Mouse (Mus musculus) MEL (cell line): ENCODE measurements around the gene Vwc2l. TPM values are rescaled to one million over a fixed set of nuclear protein-coding genes. Genes with fewer than 3 reads are reported as not detected.

Experiments
- DNase-seq: peaks from one replicate; pipeline ENCODE4 v3.0.0; 2011; ENCODE audit warnings: low read depth, low spot score
- H3K27ac ChIP-seq: 2 replicates; pipeline ENCODE4 v1.5.1; 2012; ENCODE audit warnings: low read depth, mild to moderate bottlenecking, control low read depth, low read length, moderate library complexity; ENCODE audit not compliant: control insufficient read depth
- H3K27me3 ChIP-seq, 2 experiments: fragments of 150-350 bp in 1 of 2; sonication (generic) in 1 of 2; 2 replicates each; pipeline ENCODE4 v1.6.1; 2012; ENCODE audit warnings: low read length in 2 of 2, mild to moderate bottlenecking in 2 of 2, improper control_type of control experiment in 1 of 2, moderate library complexity in 1 of 2; ENCODE audit not compliant: insufficient read depth in 2 of 2, control insufficient read depth in 1 of 2
- H3K36me3 ChIP-seq, 2 experiments: 2 replicates each; pipeline ENCODE4 v1.6.1; 2012 to 2014; ENCODE audit warnings: low read length in 2 of 2, improper control_type of control experiment in 1 of 2, inconsistent platforms in 1 of 2, mild to moderate bottlenecking in 1 of 2; ENCODE audit not compliant: insufficient read depth in 2 of 2, control insufficient read depth in 1 of 2
- H3K4me1 ChIP-seq, 2 experiments: fragments of 150-350 bp in 1 of 2; sonication (generic) in 1 of 2; 2 replicates each; pipeline ENCODE4 v1.6.1; 2012; ENCODE audit warnings: low read length in 2 of 2, improper control_type of control experiment in 1 of 2, mild to moderate bottlenecking in 1 of 2; ENCODE audit not compliant: insufficient read depth in 2 of 2, control insufficient read depth in 1 of 2
- H3K4me3 ChIP-seq, 2 experiments: fragments of 150-350 bp in 1 of 2; sonication (generic) in 1 of 2; 2 replicates each; pipeline ENCODE4 v1.5.1; 2012; ENCODE audit warnings: low read depth in 2 of 2, low read length in 2 of 2, mild to moderate bottlenecking in 2 of 2, moderate library complexity in 2 of 2, control low read depth in 1 of 2, improper control_type of control experiment in 1 of 2; ENCODE audit not compliant: control insufficient read depth in 1 of 2, insufficient read depth in 1 of 2
- H3K79me2 ChIP-seq: 2 replicates; pipeline ENCODE4 v1.6.1; 2012; ENCODE audit warnings: mild to moderate bottlenecking, low read length, moderate library complexity; ENCODE audit not compliant: control insufficient read depth, poor library complexity, insufficient read depth
- H3K9ac ChIP-seq: 2 replicates; pipeline ENCODE4 v1.6.1; 2012; ENCODE audit warnings: low read depth, mild to moderate bottlenecking, control low read depth, low read length, moderate library complexity; ENCODE audit not compliant: control insufficient read depth, poor library complexity, severe bottlenecking
- H3K9me3 ChIP-seq: fragments of 150-350 bp; sonication (generic); replicated peaks from 2 replicates; pipeline ENCODE4 v1.6.1; 2012; ENCODE audit warnings: mild to moderate bottlenecking, low read length, improper control_type of control experiment, moderate library complexity; ENCODE audit not compliant: insufficient read depth
- BHLHE40 ChIP-seq: IDR thresholded peaks from 2 replicates; pipeline ENCODE4 v1.6.1; 2012; ENCODE audit warnings: low read depth, mild to moderate bottlenecking, inconsistent platforms, low read length, improper control_type of control experiment, borderline replicate concordance
- E2F4 ChIP-seq: IDR thresholded peaks from 2 replicates; pipeline ENCODE4 v1.6.1; 2011; ENCODE audit warnings: low read depth, low read length, improper control_type of control experiment, borderline replicate concordance
- ELF1 ChIP-seq: IDR thresholded peaks from 2 replicates; pipeline ENCODE4 v1.6.1; 2014; ENCODE audit warnings: low read depth, mild to moderate bottlenecking, inconsistent platforms, low read length, improper control_type of control experiment, moderate library complexity
- EP300 ChIP-seq, 2 experiments: IDR thresholded peaks; 2 replicates each; pipeline ENCODE4 v1.6.1; 2011; ENCODE audit warnings: improper control_type of control experiment in 2 of 2, low read length in 2 of 2, low read depth in 1 of 2, mild to moderate bottlenecking in 1 of 2
- GATA1 ChIP-seq: IDR thresholded peaks from 2 replicates; pipeline ENCODE4 v1.6.1; 2011; ENCODE audit warnings: low read depth, low read length, improper control_type of control experiment
- JUND ChIP-seq: IDR thresholded peaks from 2 replicates; pipeline ENCODE4 v1.6.1; 2011; ENCODE audit warnings: low read depth, mild to moderate bottlenecking, improper control_type of control experiment, low read length
- MAZ ChIP-seq: IDR thresholded peaks from 2 replicates; pipeline ENCODE4 v1.6.1; 2012; ENCODE audit warnings: low read depth, mild to moderate bottlenecking, inconsistent platforms, low read length, improper control_type of control experiment
- MEF2A ChIP-seq: IDR thresholded peaks from 2 replicates; pipeline ENCODE4 v1.6.1; 2014; ENCODE audit warnings: low read depth, mild to moderate bottlenecking, inconsistent platforms, low read length, improper control_type of control experiment; ENCODE audit not compliant: poor library complexity, insufficient replicate concordance, severe bottlenecking; ENCODE audit errors: extremely low read depth
- MXI1 ChIP-seq: IDR thresholded peaks from 2 replicates; pipeline ENCODE4 v1.6.1; 2011; ENCODE audit warnings: mild to moderate bottlenecking, low read depth, low read length, improper control_type of control experiment
- MYB ChIP-seq: IDR thresholded peaks from 2 replicates; pipeline ENCODE4 v1.6.1; 2011; ENCODE audit warnings: mild to moderate bottlenecking, low read depth, low read length, improper control_type of control experiment
- MYC ChIP-seq: IDR thresholded peaks from 2 replicates; pipeline ENCODE4 v1.6.1; 2011; ENCODE audit warnings: low read depth, mild to moderate bottlenecking, low read length, improper control_type of control experiment, moderate library complexity
- NELFE ChIP-seq: IDR thresholded peaks from 2 replicates; pipeline ENCODE4 v1.6.1; 2011; ENCODE audit warnings: low read depth, low read length, improper control_type of control experiment
- NRF1 ChIP-seq: IDR thresholded peaks from 2 replicates; pipeline ENCODE4 v1.6.1; 2014; ENCODE audit warnings: low read depth, mild to moderate bottlenecking, inconsistent platforms, low read length, improper control_type of control experiment, moderate library complexity; ENCODE audit not compliant: poor library complexity, insufficient read depth, severe bottlenecking
- POLR2A ChIP-seq, 2 experiments: IDR thresholded peaks; 2 replicates each; pipeline ENCODE4 v1.6.1; 2011 to 2012; ENCODE audit warnings: low read length in 2 of 2, mild to moderate bottlenecking in 2 of 2, control low read depth in 1 of 2, improper control_type of control experiment in 1 of 2, low read depth in 1 of 2, moderate library complexity in 1 of 2; ENCODE audit not compliant: control insufficient read depth in 1 of 2, insufficient read depth in 1 of 2, poor library complexity in 1 of 2
- RCOR1 ChIP-seq: IDR thresholded peaks from 2 replicates; pipeline ENCODE4 v1.6.1; 2012; ENCODE audit warnings: low read depth, mild to moderate bottlenecking, inconsistent platforms, low read length, improper control_type of control experiment
- SIN3A ChIP-seq: IDR thresholded peaks from 2 replicates; pipeline ENCODE4 v1.6.1; 2012; ENCODE audit warnings: low read length, improper control_type of control experiment, inconsistent platforms
- TAL1 ChIP-seq: IDR thresholded peaks from 2 replicates; pipeline ENCODE4 v1.6.1; 2012; ENCODE audit warnings: mild to moderate bottlenecking, inconsistent platforms, low read length, moderate library complexity, mixed read lengths
- TBP ChIP-seq: IDR thresholded peaks from 2 replicates; pipeline ENCODE4 v1.8.0; 2011; ENCODE audit warnings: low read depth, low read length, improper control_type of control experiment
- TCF12 ChIP-seq: IDR thresholded peaks from 2 replicates; pipeline ENCODE4 v1.6.1; 2014; ENCODE audit warnings: low read depth, mild to moderate bottlenecking, inconsistent platforms, low read length, improper control_type of control experiment, moderate library complexity
- UBTF ChIP-seq: IDR thresholded peaks from 2 replicates; pipeline ENCODE4 v1.6.1; 2012; ENCODE audit warnings: low read depth, mild to moderate bottlenecking, inconsistent platforms, low read length, improper control_type of control experiment, moderate library complexity, borderline replicate concordance; ENCODE audit not compliant: insufficient read depth
- USF1 ChIP-seq: IDR thresholded peaks from 2 replicates; pipeline ENCODE4 v1.6.1; 2014; ENCODE audit warnings: low read depth, mild to moderate bottlenecking, inconsistent platforms, low read length, improper control_type of control experiment, moderate library complexity
- ZC3H11A ChIP-seq: IDR thresholded peaks from 2 replicates; pipeline ENCODE4 v1.6.1; 2012; ENCODE audit warnings: low read depth, mild to moderate bottlenecking, inconsistent platforms, low read length, improper control_type of control experiment
- ZKSCAN1 ChIP-seq: IDR thresholded peaks from 2 replicates; pipeline ENCODE4 v1.6.1; 2012; ENCODE audit warnings: low read depth, mild to moderate bottlenecking, inconsistent platforms, low read length, improper control_type of control experiment, moderate library complexity
- ZMIZ1 ChIP-seq: IDR thresholded peaks from 2 replicates; pipeline ENCODE4 v1.6.1; 2012; ENCODE audit warnings: low read depth, mild to moderate bottlenecking, inconsistent platforms, low read length, improper control_type of control experiment, moderate library complexity
- ZNF384 ChIP-seq: IDR thresholded peaks from 2 replicates; pipeline ENCODE4 v1.6.1; 2012; ENCODE audit warnings: low read depth, mild to moderate bottlenecking, inconsistent platforms, low read length, improper control_type of control experiment
- polyA plus RNA-seq, 2 experiments: library from polyadenylated mRNA; stranded (reverse) in 1 of 2; unstranded in 1 of 2; fragments of >175 nt in 1 of 2; fragments of >200 nt in 1 of 2; gene quantifications; 2 replicates each; pipeline versions ENCODE4 v1.2.1 to v1.2.4; 2012; ENCODE audit warnings: low replicate concordance in 2 of 2, low read depth in 1 of 2; ENCODE audit not compliant: insufficient read length in 2 of 2, insufficient read depth in 1 of 2, missing spikeins in 1 of 2
- total RNA-seq: library from RNA; depleted of rRNA; stranded (reverse); fragments of 300-350 nt; gene quantifications from 2 replicates; pipeline ENCODE4 v1.2.3, GENCODE M21; 2012

The Vwc2l gene
- total and polyA plus RNA-seq, 3 experiments: not detected

DNA sequence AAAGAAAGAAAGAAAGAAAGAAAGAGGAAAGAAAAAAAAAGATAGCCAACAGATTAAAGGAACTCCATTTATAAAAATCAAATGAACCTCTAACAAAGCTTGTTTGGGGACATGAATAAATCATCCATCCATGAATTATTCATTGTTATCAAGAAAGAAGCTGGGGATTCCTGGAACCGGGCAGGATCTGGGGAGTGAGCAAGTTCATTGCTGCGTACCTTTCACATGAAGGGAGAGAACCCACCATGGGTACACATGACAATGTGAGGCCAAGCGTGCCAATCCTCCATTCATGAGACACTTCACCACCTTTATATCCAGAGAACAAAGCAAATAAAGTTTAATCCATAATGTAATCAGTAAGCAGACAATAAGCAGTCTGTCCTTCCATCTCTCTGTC, 155.8 kb downstream of the Vwc2l start:
- Histone ChIP-seq H3K79me2 (no peaks in the 10 kb centered on the region), H3K4me3 (no peak overlapping the region), H3K27me3 (no peaks in the 10 kb centered on the region; a peak in 1 of 4 replicates), H3K27ac (no peak overlapping the region), H3K9me3 (no peaks in the 10 kb centered on the region), H3K9ac (no peak overlapping the region), H3K36me3 (no peaks in the 10 kb centered on the region), H3K4me1 (no peaks in the 10 kb centered on the region)
- no peak for DNase-seq
- TF ChIP-seq TAL1: no peak
- TF ChIP-seq ZC3H11A: no peak
- no peak for TF ChIP-seq BHLHE40
- TF ChIP-seq ZKSCAN1: no peak
- no peak for TF ChIP-seq TBP
- no peak for TF ChIP-seq UBTF
- TF ChIP-seq MYC: no peak
- TF ChIP-seq MYB: no peak
- TF ChIP-seq ELF1: no peak

GRCm38 (mm10) chr1:70884156-70884555, 158.6 kb downstream of the Vwc2l start:
- Histone ChIP-seq H3K4me3 (no peak overlapping the region), H3K79me2 (no peaks in the 10 kb centered on the region), H3K27me3 (no peaks in the 10 kb centered on the region; a peak in 1 of 4 replicates), H3K9me3 (no peaks in the 10 kb centered on the region), H3K9ac (no peak overlapping the region), H3K27ac (no peak overlapping the region), H3K36me3 (no peaks in the 10 kb centered on the region), H3K4me1 (no peaks in the 10 kb centered on the region)
- DNase-seq: no peak
- TF ChIP-seq NRF1: no peak
- TF ChIP-seq NELFE: no peak
- no peak for TF ChIP-seq ZMIZ1
- no peak for TF ChIP-seq POLR2A (IDR thresholded peaks at IDR 0.05; ENCODE audit: control insufficient read depth in 1 of 2, insufficient read depth in 1 of 2, low read depth in 1 of 2, low read length in 2 of 2, poor library complexity in 1 of 2)
- no peak for TF ChIP-seq ZNF384
- TF ChIP-seq ELF1: no peak
- TF ChIP-seq RCOR1: no peak

GRCm38 (mm10) chr1:70902311-70902710, 176.8 kb downstream of the Vwc2l start:
- peak; percentile 92 for DNase-seq
- Histone ChIP-seq H3K4me3 (no peak overlapping the region), H3K27me3 (no peaks in the 10 kb centered on the region), H3K9ac (no peak overlapping the region), H3K9me3 (no peaks in the 10 kb centered on the region), H3K36me3 (peaks cover 0 to 11% of the 10 kb centered on the region in 2 experiments; a peak in 2 of 4 replicates), H3K27ac (no peak overlapping the region), H3K4me1 (peaks cover 6 to 9% of the 10 kb centered on the region in 2 experiments), H3K79me2 (no peaks in the 10 kb centered on the region)
- TF ChIP-seq MYC (0 out of 2 replicates have a peak, but pooled peaks have one; percentile 64), MYB (peak; percentile 75; the same call in 1 of the 2 replicates), USF1 (no peak), GATA1 (peak; percentile 98), E2F4 (no peak), MAZ (0 out of 2 replicates have a peak, but pooled peaks have one; percentile 26), TCF12 (peak; percentile 98), NELFE (no peak), POLR2A (IDR thresholded peaks at IDR 0.05; ENCODE audit: control insufficient read depth in 1 of 2, insufficient read depth in 1 of 2, low read depth in 1 of 2, low read length in 2 of 2, poor library complexity in 1 of 2) (no peak), JUND (0 out of 2 replicates have a peak, but pooled peaks have one; percentile 18), MXI1 (peak; percentile 79; the same call in 1 of the 2 replicates), TAL1 (peak; percentile 99), EP300 (IDR thresholded peaks at IDR 0.05; ENCODE audit: low read depth in 1 of 2, low read length in 2 of 2) (peak; percentile 96), SIN3A (peak; percentile 92), ZMIZ1 (no peak), TBP (no peak), BHLHE40 (peak; percentile 74), MEF2A (peak; percentile 64; the same call in 1 of the 2 replicates)
